Mouse (Mus musculus) adrenal gland, adult (tissue): ENCODE measurements at regions not wholly inside any gene's neighbourhood (a gene's known extent, or its start where the extent isn't known, plus 50 kb on each side); places are given as distances from the start of the nearest gene placed in this dataset.
"Not testable (repeated sequence)": the region's sequence is repeated elsewhere in the genome, so short reads cannot be mapped to it uniquely, and the experiment has no call there.

Source experiments
- DNase-seq, 2 experiments: peaks; one replicate each; pipeline ENCODE4 v3.0.0; 2022 to 2023; ENCODE audit warnings: low spot score in 1 of 2; ENCODE audit not compliant: inconsistent age in 2 of 2

DNA sequence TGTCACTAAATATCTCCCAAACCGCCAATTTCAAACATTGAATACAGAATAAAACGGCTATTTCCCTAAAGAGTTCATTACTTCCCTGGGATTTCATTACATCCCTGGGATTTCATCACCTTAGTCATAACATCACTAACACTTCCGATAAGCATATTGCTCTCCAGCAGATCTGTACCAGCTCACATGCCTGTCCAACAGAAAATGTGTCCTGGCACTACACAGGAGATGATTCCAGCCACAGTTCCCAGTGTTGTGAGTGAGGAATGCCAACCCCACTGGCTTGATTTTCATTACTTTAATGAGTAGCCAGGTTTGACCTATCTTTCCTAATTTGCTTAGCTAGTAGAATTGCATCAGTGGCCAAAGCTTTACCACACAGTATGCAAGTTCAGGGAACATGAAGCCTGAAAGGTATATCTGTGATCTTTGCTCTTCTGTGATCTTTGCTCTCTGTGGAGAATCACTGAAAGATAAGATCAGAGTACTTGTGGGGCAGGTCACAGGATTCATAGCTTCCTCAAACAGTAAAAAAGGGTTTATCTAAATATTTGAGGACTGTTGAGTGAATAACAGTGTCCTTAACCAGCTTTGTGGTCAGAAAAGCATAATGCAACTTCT is 1115.5 kb upstream of the 1700009N14Rik start:
- no peak for DNase-seq

DNA sequence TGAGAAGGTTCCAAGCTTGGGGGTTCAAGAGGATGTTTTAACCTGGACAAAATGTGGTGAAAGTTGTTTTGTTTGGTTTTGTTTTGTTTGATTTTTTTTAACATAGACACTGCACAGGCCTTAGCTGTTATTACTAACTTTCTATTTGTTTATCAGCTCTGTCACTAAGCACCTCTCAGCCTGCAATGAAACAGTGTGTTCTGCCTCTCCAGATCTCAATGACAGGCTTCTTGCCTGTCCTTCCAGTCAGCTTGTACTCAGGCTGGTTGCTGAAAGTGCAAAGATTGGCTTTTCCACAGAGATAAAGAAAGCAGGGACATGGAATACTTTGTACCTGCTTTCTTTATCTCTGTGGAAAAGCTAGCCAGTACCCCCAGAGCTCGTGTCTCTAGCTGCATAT is 1114.9 kb upstream of the 1700009N14Rik start:
- no peak for DNase-seq

DNA sequence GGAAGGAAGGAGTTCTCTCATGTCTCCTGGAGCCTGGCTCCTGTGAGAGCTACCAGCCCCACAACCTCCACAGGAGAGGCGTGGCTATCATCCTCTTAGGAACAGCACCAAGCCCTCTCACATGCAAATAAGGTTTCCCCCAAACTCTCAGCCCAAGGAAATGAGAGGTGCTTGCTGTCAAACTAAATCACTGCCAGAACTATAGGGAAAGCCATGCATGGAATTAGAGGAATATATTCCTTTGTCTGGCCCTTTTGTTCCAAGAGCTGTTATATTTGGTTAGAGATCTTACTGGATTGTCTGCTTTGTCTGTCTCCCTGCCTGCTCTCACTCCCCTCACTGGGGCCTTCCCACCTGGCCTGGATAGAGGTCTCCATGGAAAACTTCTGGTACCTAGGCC is 1079.0 kb upstream of the 1700009N14Rik start:
- no peak for DNase-seq

DNA sequence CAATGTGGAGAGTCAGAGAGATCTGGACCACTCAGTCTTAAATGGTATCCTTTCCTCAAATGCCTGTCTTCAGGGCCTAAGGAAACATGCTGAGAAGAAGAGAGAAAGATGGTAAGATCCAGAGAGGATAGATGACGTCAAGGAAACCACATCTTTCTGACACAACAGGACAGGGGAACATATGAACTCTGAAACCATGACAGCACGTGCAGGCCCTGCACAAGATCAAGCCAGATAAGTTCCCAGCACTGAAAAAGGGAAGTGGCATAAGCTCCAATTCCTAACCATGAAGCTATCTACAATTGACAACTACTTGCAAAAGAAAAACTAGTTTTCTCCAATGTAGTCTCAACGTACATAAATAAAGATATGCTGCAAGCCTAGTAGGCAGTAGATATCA is 1068.2 kb upstream of the 1700009N14Rik start:
- DNase-seq = no peak

DNA sequence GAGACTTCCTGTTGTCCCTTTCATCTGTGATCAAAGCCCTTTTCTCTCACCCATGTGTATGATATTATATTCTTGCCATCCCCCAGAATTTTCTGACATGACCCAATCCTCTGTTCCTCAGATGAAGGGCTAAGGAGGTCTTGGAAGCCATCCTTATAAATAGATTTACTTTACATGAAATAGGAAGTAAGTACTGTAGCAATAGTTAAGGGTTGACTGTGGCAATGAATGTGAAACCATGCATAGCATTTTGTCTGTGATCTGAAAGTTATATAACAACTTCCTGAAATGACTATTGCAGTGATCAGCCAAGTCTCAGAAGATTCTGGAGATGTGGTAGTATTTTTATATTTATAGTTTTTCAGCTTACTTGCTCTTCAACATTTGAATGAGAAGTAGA is 1053.5 kb upstream of the 1700009N14Rik start:
- DNase-seq = no peak

DNA sequence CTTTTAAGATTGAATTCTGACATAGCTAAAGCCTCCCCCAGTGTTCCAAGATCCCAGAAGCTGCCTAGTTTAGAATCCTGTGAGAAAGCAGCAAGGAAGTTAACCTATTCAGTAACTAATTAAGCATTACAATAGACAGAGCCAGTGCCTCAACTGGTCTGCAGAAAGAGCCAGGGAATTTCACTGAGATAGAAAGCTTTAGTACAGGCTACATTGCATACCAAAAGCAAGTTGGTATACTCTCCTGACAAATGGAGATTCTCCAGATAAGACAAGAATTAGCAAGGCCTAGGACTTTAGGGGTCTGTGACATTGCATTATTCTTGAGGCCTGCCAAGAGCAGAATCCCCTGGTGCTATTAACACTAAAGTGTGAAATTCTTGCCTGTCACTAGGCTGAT is 1014.8 kb upstream of the 1700009N14Rik start:
- DNase-seq = not testable (repeated sequence)

- DNase-seq = no peak
Observed at GRCm38 (mm10) chr4:38461473-38462194, 988.5 kb upstream of the 1700009N14Rik start.

- no peak for DNase-seq
Observed at GRCm38 (mm10) chr4:38498271-38498670, 951.8 kb upstream of the 1700009N14Rik start.

- no peak for DNase-seq
Observed at GRCm38 (mm10) chr4:38505875-38506274, 944.2 kb upstream of the 1700009N14Rik start.

- DNase-seq = peak in 1 of 2 experiments; percentile 18
Observed at GRCm38 (mm10) chr4:38507202-38507601, 942.9 kb upstream of the 1700009N14Rik start.

DNA sequence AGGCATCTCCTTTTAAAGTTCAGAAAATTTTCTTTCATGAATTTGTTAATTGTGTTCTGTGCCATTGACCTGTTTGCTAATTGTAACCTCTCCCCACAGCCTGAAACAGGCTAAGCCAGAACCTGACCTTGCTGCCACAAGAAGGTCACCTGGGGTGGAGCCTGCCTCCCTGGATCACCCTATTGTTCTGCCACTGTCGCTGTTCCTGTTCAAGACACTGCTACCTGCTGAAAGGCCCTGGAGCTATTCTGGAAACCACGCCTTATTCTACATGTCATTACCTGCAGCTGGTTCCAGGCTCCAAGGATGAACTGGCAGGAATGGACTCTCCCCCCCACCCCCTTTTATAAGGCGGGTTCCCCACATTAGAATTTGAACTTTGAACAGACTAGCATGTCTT is 931.0 kb upstream of the 1700009N14Rik start:
- DNase-seq = no peak
